Mouse (Mus musculus) MEL (cell line): ENCODE measurements around the gene Mei4. TPM values are rescaled to one million over a fixed set of nuclear protein-coding genes. Genes with fewer than 3 reads are reported as not detected.

Experiments
- DNase-seq: peaks from one replicate; pipeline ENCODE4 v3.0.0; 2011; ENCODE audit warnings: low read depth, low spot score
- H3K27ac ChIP-seq: 2 replicates; pipeline ENCODE4 v1.5.1; 2012; ENCODE audit warnings: low read depth, mild to moderate bottlenecking, control low read depth, low read length, moderate library complexity; ENCODE audit not compliant: control insufficient read depth
- H3K27me3 ChIP-seq, 2 experiments: fragments of 150-350 bp in 1 of 2; sonication (generic) in 1 of 2; 2 replicates each; pipeline ENCODE4 v1.6.1; 2012; ENCODE audit warnings: low read length in 2 of 2, mild to moderate bottlenecking in 2 of 2, improper control_type of control experiment in 1 of 2, moderate library complexity in 1 of 2; ENCODE audit not compliant: insufficient read depth in 2 of 2, control insufficient read depth in 1 of 2
- H3K36me3 ChIP-seq, 2 experiments: 2 replicates each; pipeline ENCODE4 v1.6.1; 2012 to 2014; ENCODE audit warnings: low read length in 2 of 2, improper control_type of control experiment in 1 of 2, inconsistent platforms in 1 of 2, mild to moderate bottlenecking in 1 of 2; ENCODE audit not compliant: insufficient read depth in 2 of 2, control insufficient read depth in 1 of 2
- H3K4me1 ChIP-seq, 2 experiments: fragments of 150-350 bp in 1 of 2; sonication (generic) in 1 of 2; 2 replicates each; pipeline ENCODE4 v1.6.1; 2012; ENCODE audit warnings: low read length in 2 of 2, improper control_type of control experiment in 1 of 2, mild to moderate bottlenecking in 1 of 2; ENCODE audit not compliant: insufficient read depth in 2 of 2, control insufficient read depth in 1 of 2
- H3K4me3 ChIP-seq, 2 experiments: fragments of 150-350 bp in 1 of 2; sonication (generic) in 1 of 2; 2 replicates each; pipeline ENCODE4 v1.5.1; 2012; ENCODE audit warnings: low read depth in 2 of 2, low read length in 2 of 2, mild to moderate bottlenecking in 2 of 2, moderate library complexity in 2 of 2, control low read depth in 1 of 2, improper control_type of control experiment in 1 of 2; ENCODE audit not compliant: control insufficient read depth in 1 of 2, insufficient read depth in 1 of 2
- H3K79me2 ChIP-seq: 2 replicates; pipeline ENCODE4 v1.6.1; 2012; ENCODE audit warnings: mild to moderate bottlenecking, low read length, moderate library complexity; ENCODE audit not compliant: control insufficient read depth, poor library complexity, insufficient read depth
- H3K9ac ChIP-seq: 2 replicates; pipeline ENCODE4 v1.6.1; 2012; ENCODE audit warnings: low read depth, mild to moderate bottlenecking, control low read depth, low read length, moderate library complexity; ENCODE audit not compliant: control insufficient read depth, poor library complexity, severe bottlenecking
- H3K9me3 ChIP-seq: fragments of 150-350 bp; sonication (generic); replicated peaks from 2 replicates; pipeline ENCODE4 v1.6.1; 2012; ENCODE audit warnings: mild to moderate bottlenecking, low read length, improper control_type of control experiment, moderate library complexity; ENCODE audit not compliant: insufficient read depth
- BHLHE40 ChIP-seq: IDR thresholded peaks from 2 replicates; pipeline ENCODE4 v1.6.1; 2012; ENCODE audit warnings: low read depth, mild to moderate bottlenecking, inconsistent platforms, low read length, improper control_type of control experiment, borderline replicate concordance
- CHD1 ChIP-seq: IDR thresholded peaks from 2 replicates; pipeline ENCODE4 v1.6.1; 2012; ENCODE audit warnings: low read depth, mild to moderate bottlenecking, inconsistent platforms, low read length, improper control_type of control experiment
- CHD2 ChIP-seq: IDR thresholded peaks from 2 replicates; pipeline ENCODE4 v1.6.1; 2011; ENCODE audit warnings: low read length, improper control_type of control experiment
- CTCF ChIP-seq, 3 experiments: IDR thresholded peaks in 2 of 3; conservative IDR thresholded peaks in 1 of 3; 2 replicates each; pipeline ENCODE4 v1.5.1; 2011 to 2012; ENCODE audit warnings: low read length in 3 of 3, low read depth in 2 of 3, mild to moderate bottlenecking in 2 of 3, improper control_type of control experiment in 1 of 3, inconsistent platforms in 1 of 3, mixed read lengths in 1 of 3, moderate library complexity in 1 of 3; ENCODE audit not compliant: control insufficient read depth in 1 of 3, insufficient read depth in 1 of 3, poor library complexity in 1 of 3, severe bottlenecking in 1 of 3
- E2F4 ChIP-seq: IDR thresholded peaks from 2 replicates; pipeline ENCODE4 v1.6.1; 2011; ENCODE audit warnings: low read depth, low read length, improper control_type of control experiment, borderline replicate concordance
- ELF1 ChIP-seq: IDR thresholded peaks from 2 replicates; pipeline ENCODE4 v1.6.1; 2014; ENCODE audit warnings: low read depth, mild to moderate bottlenecking, inconsistent platforms, low read length, improper control_type of control experiment, moderate library complexity
- EP300 ChIP-seq, 2 experiments: IDR thresholded peaks; 2 replicates each; pipeline ENCODE4 v1.6.1; 2011; ENCODE audit warnings: improper control_type of control experiment in 2 of 2, low read length in 2 of 2, low read depth in 1 of 2, mild to moderate bottlenecking in 1 of 2
- GATA1 ChIP-seq: IDR thresholded peaks from 2 replicates; pipeline ENCODE4 v1.6.1; 2011; ENCODE audit warnings: low read depth, low read length, improper control_type of control experiment
- HCFC1 ChIP-seq: IDR thresholded peaks from 2 replicates; pipeline ENCODE4 v1.6.1; 2012; ENCODE audit warnings: low read depth, mild to moderate bottlenecking, inconsistent platforms, low read length, improper control_type of control experiment, moderate library complexity
- KAT2A ChIP-seq: conservative IDR thresholded peaks from 2 replicates; pipeline ENCODE4 v1.6.1; 2012; ENCODE audit warnings: low read depth, low read length, improper control_type of control experiment, inconsistent platforms
- MAFK ChIP-seq: IDR thresholded peaks from 2 replicates; pipeline ENCODE4 v1.6.1; 2011; ENCODE audit warnings: low read depth, mild to moderate bottlenecking, low read length, improper control_type of control experiment, borderline replicate concordance
- MAX ChIP-seq: IDR thresholded peaks from 2 replicates; pipeline ENCODE4 v1.6.1; 2011; ENCODE audit warnings: low read length, improper control_type of control experiment
- MEF2A ChIP-seq: IDR thresholded peaks from 2 replicates; pipeline ENCODE4 v1.6.1; 2014; ENCODE audit warnings: low read depth, mild to moderate bottlenecking, inconsistent platforms, low read length, improper control_type of control experiment; ENCODE audit not compliant: poor library complexity, insufficient replicate concordance, severe bottlenecking; ENCODE audit errors: extremely low read depth
- MXI1 ChIP-seq: IDR thresholded peaks from 2 replicates; pipeline ENCODE4 v1.6.1; 2011; ENCODE audit warnings: mild to moderate bottlenecking, low read depth, low read length, improper control_type of control experiment
- MYC ChIP-seq: IDR thresholded peaks from 2 replicates; pipeline ENCODE4 v1.6.1; 2011; ENCODE audit warnings: low read depth, mild to moderate bottlenecking, low read length, improper control_type of control experiment, moderate library complexity
- NELFE ChIP-seq: IDR thresholded peaks from 2 replicates; pipeline ENCODE4 v1.6.1; 2011; ENCODE audit warnings: low read depth, low read length, improper control_type of control experiment
- NRF1 ChIP-seq: IDR thresholded peaks from 2 replicates; pipeline ENCODE4 v1.6.1; 2014; ENCODE audit warnings: low read depth, mild to moderate bottlenecking, inconsistent platforms, low read length, improper control_type of control experiment, moderate library complexity; ENCODE audit not compliant: poor library complexity, insufficient read depth, severe bottlenecking
- POLR2A ChIP-seq, 2 experiments: IDR thresholded peaks; 2 replicates each; pipeline ENCODE4 v1.6.1; 2011 to 2012; ENCODE audit warnings: low read length in 2 of 2, mild to moderate bottlenecking in 2 of 2, control low read depth in 1 of 2, improper control_type of control experiment in 1 of 2, low read depth in 1 of 2, moderate library complexity in 1 of 2; ENCODE audit not compliant: control insufficient read depth in 1 of 2, insufficient read depth in 1 of 2, poor library complexity in 1 of 2
- POLR2AphosphoS2 ChIP-seq: IDR thresholded peaks from 2 replicates; pipeline ENCODE4 v1.6.1; 2011; ENCODE audit warnings: low read length, improper control_type of control experiment
- RAD21 ChIP-seq: IDR thresholded peaks from 2 replicates; pipeline ENCODE4 v1.6.1; 2011; ENCODE audit warnings: mild to moderate bottlenecking, low read depth, low read length, improper control_type of control experiment
- RCOR1 ChIP-seq: IDR thresholded peaks from 2 replicates; pipeline ENCODE4 v1.6.1; 2012; ENCODE audit warnings: low read depth, mild to moderate bottlenecking, inconsistent platforms, low read length, improper control_type of control experiment
- TAL1 ChIP-seq: IDR thresholded peaks from 2 replicates; pipeline ENCODE4 v1.6.1; 2012; ENCODE audit warnings: mild to moderate bottlenecking, inconsistent platforms, low read length, moderate library complexity, mixed read lengths
- TCF12 ChIP-seq: IDR thresholded peaks from 2 replicates; pipeline ENCODE4 v1.6.1; 2014; ENCODE audit warnings: low read depth, mild to moderate bottlenecking, inconsistent platforms, low read length, improper control_type of control experiment, moderate library complexity
- UBTF ChIP-seq: IDR thresholded peaks from 2 replicates; pipeline ENCODE4 v1.6.1; 2012; ENCODE audit warnings: low read depth, mild to moderate bottlenecking, inconsistent platforms, low read length, improper control_type of control experiment, moderate library complexity, borderline replicate concordance; ENCODE audit not compliant: insufficient read depth
- USF1 ChIP-seq: IDR thresholded peaks from 2 replicates; pipeline ENCODE4 v1.6.1; 2014; ENCODE audit warnings: low read depth, mild to moderate bottlenecking, inconsistent platforms, low read length, improper control_type of control experiment, moderate library complexity
- USF2 ChIP-seq, 2 experiments: IDR thresholded peaks; 2 replicates each; pipeline ENCODE4 v1.6.1; 2011 to 2012; ENCODE audit warnings: improper control_type of control experiment in 2 of 2, low read length in 2 of 2, borderline replicate concordance in 1 of 2, inconsistent platforms in 1 of 2, low read depth in 1 of 2, mild to moderate bottlenecking in 1 of 2; ENCODE audit not compliant: insufficient read depth in 1 of 2
- ZC3H11A ChIP-seq: IDR thresholded peaks from 2 replicates; pipeline ENCODE4 v1.6.1; 2012; ENCODE audit warnings: low read depth, mild to moderate bottlenecking, inconsistent platforms, low read length, improper control_type of control experiment
- ZNF384 ChIP-seq: IDR thresholded peaks from 2 replicates; pipeline ENCODE4 v1.6.1; 2012; ENCODE audit warnings: low read depth, mild to moderate bottlenecking, inconsistent platforms, low read length, improper control_type of control experiment
- polyA plus RNA-seq, 2 experiments: library from polyadenylated mRNA; stranded (reverse) in 1 of 2; unstranded in 1 of 2; fragments of >175 nt in 1 of 2; fragments of >200 nt in 1 of 2; gene quantifications; 2 replicates each; pipeline versions ENCODE4 v1.2.1 to v1.2.4; 2012; ENCODE audit warnings: low replicate concordance in 2 of 2, low read depth in 1 of 2; ENCODE audit not compliant: insufficient read length in 2 of 2, insufficient read depth in 1 of 2, missing spikeins in 1 of 2
- total RNA-seq: library from RNA; depleted of rRNA; stranded (reverse); fragments of 300-350 nt; gene quantifications from 2 replicates; pipeline ENCODE4 v1.2.3, GENCODE M21; 2012

Mei4 gene
- total and polyA plus RNA-seq, 3 experiments = not detected

DNA sequence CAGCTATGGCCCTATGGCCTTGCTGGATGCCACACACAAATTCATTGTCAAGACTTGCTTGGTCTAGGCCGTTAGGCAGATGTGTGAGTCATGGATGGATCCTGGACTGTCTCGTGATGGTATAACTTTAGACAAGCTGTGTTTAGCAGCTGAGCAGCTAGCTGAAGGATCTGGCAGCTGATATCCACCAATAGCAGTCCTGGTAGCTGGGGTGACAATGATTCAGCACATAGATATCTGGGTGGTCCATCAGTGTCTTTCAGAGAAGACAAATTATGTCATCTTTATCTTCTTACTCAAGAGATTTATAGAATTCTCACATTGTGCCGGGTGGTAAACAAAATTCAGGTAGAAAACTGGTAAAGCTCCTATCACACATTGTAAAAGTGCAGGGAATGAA is 93.4 kb downstream of the Mei4 start (continued):
- TF ChIP-seq CHD1 (no peak), USF1 (peak; percentile 18; the same call in 1 of the 2 replicates), MAFK (peak; percentile 45; the same call in 1 of the 2 replicates), USF2 (IDR thresholded peaks at IDR 0.05; ENCODE audit: borderline replicate concordance in 1 of 2, insufficient read depth in 1 of 2, low read depth in 1 of 2, low read length in 2 of 2) (no peak), TCF12 (peak; percentile 73), EP300 (IDR thresholded peaks at IDR 0.05; ENCODE audit: low read depth in 1 of 2, low read length in 2 of 2) (peak; percentile 78 to 85), MYC (no peak), POLR2A (IDR thresholded peaks at IDR 0.05; ENCODE audit: control insufficient read depth in 1 of 2, insufficient read depth in 1 of 2, low read depth in 1 of 2, low read length in 2 of 2, poor library complexity in 1 of 2) (no peak), ELF1 (no peak), GATA1 (peak; percentile 76), HCFC1 (no peak), ZC3H11A (no peak), RCOR1 (peak; percentile 67; the same call in 1 of the 2 replicates), CTCF (IDR thresholded peaks at IDR 0.05 in 2 of 3, conservative IDR thresholded peaks at IDR 0.05 in 1 of 3; ENCODE audit: control insufficient read depth in 1 of 3, insufficient read depth in 1 of 3, low read depth in 2 of 3, low read length in 3 of 3, poor library complexity in 1 of 3, severe bottlenecking in 1 of 3) (no peak), POLR2AphosphoS2 (no peak), KAT2A (0 out of 2 replicates have a peak, but pooled peaks have one; percentile 24), ZNF384 (no peak), NELFE (no peak)

DNA sequence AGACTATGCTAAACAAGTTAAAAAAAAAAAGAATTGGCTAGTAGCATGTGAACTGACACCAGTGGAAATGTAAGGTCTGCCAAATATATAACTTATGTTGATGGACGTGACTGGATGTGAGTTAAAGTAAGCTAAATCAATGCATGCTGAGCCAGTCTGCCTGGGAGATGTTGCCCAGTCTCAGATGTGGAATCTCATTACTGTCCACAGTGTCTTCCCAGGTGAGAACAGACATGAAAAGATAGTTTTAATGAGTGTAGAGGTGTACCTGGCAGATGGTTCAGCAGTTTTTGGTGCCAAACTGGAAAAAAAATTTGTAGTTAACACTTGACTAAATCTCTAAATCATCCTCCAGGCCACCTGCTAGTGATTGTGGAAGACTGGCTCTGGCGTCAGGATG is 94.4 kb downstream of the Mei4 start:
- H3K79me2 ChIP-seq = no peaks in the 10 kb centered on the region
- H3K27me3 ChIP-seq = no peaks in the 10 kb centered on the region
- H3K9ac ChIP-seq = no peak overlapping the region
- peaks cover 0 to 15% of the 10 kb centered on the region in 2 experiments; a peak in 2 of 4 replicates for H3K36me3 ChIP-seq
- H3K9me3 ChIP-seq = no peaks in the 10 kb centered on the region
- peaks cover 3 to 5% of the 10 kb centered on the region in 2 experiments; a peak in 2 of 4 replicates for H3K4me1 ChIP-seq
- H3K27ac ChIP-seq = no peak overlapping the region
- no peak for TF ChIP-seq GATA1
- TF ChIP-seq BHLHE40 = no peak
- TF ChIP-seq UBTF = no peak
- TF ChIP-seq TAL1 = no peak
- no peak for TF ChIP-seq RAD21
- TF ChIP-seq E2F4 = no peak
- no peak for TF ChIP-seq ELF1
- no peak for TF ChIP-seq RCOR1
- TF ChIP-seq NELFE = no peak
- no peak for TF ChIP-seq ZNF384
- no peak for TF ChIP-seq CHD2
- TF ChIP-seq EP300 (IDR thresholded peaks at IDR 0.05; ENCODE audit: low read depth in 1 of 2, low read length in 2 of 2) = no peak
- TF ChIP-seq NRF1 = no peak
- no peak for TF ChIP-seq MAX
- no peak for TF ChIP-seq MXI1
- no peak for TF ChIP-seq CTCF (IDR thresholded peaks at IDR 0.05 in 2 of 3, conservative IDR thresholded peaks at IDR 0.05 in 1 of 3; ENCODE audit: control insufficient read depth in 1 of 3, insufficient read depth in 1 of 3, low read depth in 2 of 3, low read length in 3 of 3, poor library complexity in 1 of 3, severe bottlenecking in 1 of 3)
- TF ChIP-seq CHD1 = no peak
- no peak for TF ChIP-seq MEF2A
- TF ChIP-seq MYC = no peak
- DNase-seq = no peak
- H3K4me3 ChIP-seq = no peak overlapping the region
